Mouse (Mus musculus): ENCODE data around the gene Arl15.

GRCm38 (mm10) chr13:114188801-114189200 is 394.5 kb downstream of the Arl15 start:
- TF ChIP-seq CTCF (IDR thresholded peaks at IDR 0.05; ENCODE audit: low read depth) (no peak), EP300 (IDR thresholded peaks at IDR 0.05; ENCODE audit: low read depth) (no peak)
